Comparison of ENCODE assay signal across 9 mouse cellular contexts in the genomic region with DNA sequence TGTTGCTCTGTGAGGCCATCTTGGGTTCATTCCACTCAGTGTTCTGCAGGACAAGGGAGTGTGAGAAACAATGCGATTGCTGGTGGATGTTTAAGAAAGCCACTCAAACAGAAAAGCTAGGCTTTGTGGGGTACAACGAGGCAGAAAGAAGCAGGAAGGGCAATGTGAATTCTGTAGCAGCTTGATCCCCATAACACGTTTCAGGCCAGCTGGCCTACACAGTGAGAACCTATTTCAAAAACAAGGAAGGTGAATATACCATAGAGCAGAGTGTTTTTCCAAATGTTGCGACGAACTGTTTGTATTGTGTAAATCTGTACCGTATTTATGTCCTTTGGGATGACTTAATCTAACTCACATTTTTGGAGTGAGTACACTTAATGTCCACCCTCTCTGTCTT. TPM values are rescaled to one million over a fixed set of nuclear protein-coding genes. Genes with fewer than 3 reads are reported as not detected.
DNase-seq lines count a peak whose midpoint lies in the region; ATAC-seq and TF ChIP-seq lines count a peak whose summit lies in the region.
"Had no signal": no experiment of that assay in that cellular context is flagged by ENCODE, and none has a peak within 500 bp of the region (broad histone marks: within the 10 kb centered on the region; RNA-seq: fewer than 3 reads in every experiment).

No protein-coding gene starts in this region.

- WGBS in cerebellum, adult 2 months: 45% methylated on average over 6 of the region's 6 CpGs
- 41% methylated on average over 6 of the region's 6 CpGs for WGBS in forebrain, postnatal 0 days
- 81% methylated on average over 6 of the region's 6 CpGs for WGBS in liver, embryonic 16.5 days (ENCODE audit: insufficient replicate concordance)

- peak overlapping the region; percentile 63; the same call in 1 of the 2 replicates for H3K27ac ChIP-seq in cerebellum, adult 2 months (ENCODE audit: insufficient read depth, low read length)
- H3K27ac ChIP-seq in forebrain, postnatal 0 days (ENCODE audit: low read depth, low read length): peak overlapping the region; percentile 100
- no peak overlapping the region for H3K27ac ChIP-seq in liver, embryonic 16.5 days (ENCODE audit: low read length)

- peak overlapping the region; percentile 31 for H3K4me3 ChIP-seq in cerebellum, adult 2 months (replicated peaks; ENCODE audit: insufficient read depth, low read depth, low read length)
- peak overlapping the region; percentile 47 for H3K4me3 ChIP-seq in C2C12 (ENCODE audit: insufficient read depth, poor library complexity, severe bottlenecking)
- peak overlapping the region; percentile 77 for H3K4me3 ChIP-seq in forebrain, postnatal 0 days (ENCODE audit: low read depth, low read length)
- 0 out of 2 replicates have a peak overlapping the region, but pooled peaks have one; percentile 71 for H3K4me3 ChIP-seq in liver, embryonic 16.5 days (ENCODE audit: low read depth, low read length)

- peak overlapping the region; percentile 60 for H3K4me2 ChIP-seq in forebrain, postnatal 0 days (ENCODE audit: low read depth)
- H3K4me2 ChIP-seq in liver, embryonic 16.5 days (ENCODE audit: low read depth, low read length): peak overlapping the region; percentile 84; the same call in 1 of the 2 replicates

- H3K4me1 ChIP-seq in cerebellum, adult 2 months (ENCODE audit: control insufficient read depth, insufficient read depth, low read length): peaks cover 4% of the 10 kb centered on the region
- peaks cover 30% of the 10 kb centered on the region for H3K4me1 ChIP-seq in forebrain, postnatal 0 days (ENCODE audit: insufficient read depth)
- H3K4me1 ChIP-seq in liver, embryonic 16.5 days (ENCODE audit: control insufficient read depth, low read depth, low read length): peaks cover 6% of the 10 kb centered on the region

- no peaks in the 10 kb centered on the region for H3K27me3 ChIP-seq in cerebellum, adult 2 months (ENCODE audit: control insufficient read depth, insufficient read depth, low read length)
- no peaks in the 10 kb centered on the region for H3K27me3 ChIP-seq in C2C12 (ENCODE audit: control insufficient read depth, insufficient read depth, insufficient read length)
- H3K27me3 ChIP-seq in forebrain, postnatal 0 days (ENCODE audit: insufficient read depth, low read length): no peaks in the 10 kb centered on the region
- H3K27me3 ChIP-seq in liver, embryonic 16.5 days (ENCODE audit: control insufficient read depth, insufficient read depth, low read depth, low read length): no peaks in the 10 kb centered on the region

- H3K9me3 ChIP-seq in forebrain, postnatal 0 days (ENCODE audit: low read length): no peaks in the 10 kb centered on the region
- H3K9me3 ChIP-seq in liver, embryonic 16.5 days (replicated peaks; ENCODE audit: control insufficient read depth, low read length): no peaks in the 10 kb centered on the region

- no peak for ATAC-seq in forebrain, postnatal 0 days
- ATAC-seq in liver, embryonic 16.5 days (ENCODE audit: low read depth): no peak
- no peak for ATAC-seq in erythroid progenitor cell, adult 5-6 weeks (replicated peaks; ENCODE audit: low FRiP score, poor library complexity, severe bottlenecking)

- no peak overlapping the region for H3ac ChIP-seq in C2C12 (ENCODE audit: control insufficient read depth, insufficient read length, low read depth)

- H3K79me3 ChIP-seq in C2C12 (ENCODE audit: low read depth): peaks cover 31% of the 10 kb centered on the region

- no peaks in the 10 kb centered on the region for H3K36me3 ChIP-seq in C2C12 (ENCODE audit: control insufficient read depth, insufficient read depth)
- H3K36me3 ChIP-seq in forebrain, postnatal 0 days (ENCODE audit: insufficient read depth): no peaks in the 10 kb centered on the region
- H3K36me3 ChIP-seq in liver, embryonic 16.5 days (ENCODE audit: control insufficient read depth, insufficient read depth): no peaks in the 10 kb centered on the region

- H3K9ac ChIP-seq in forebrain, postnatal 0 days: peak overlapping the region; percentile 93
- H3K9ac ChIP-seq in liver, embryonic 16.5 days (ENCODE audit: low read depth, low read length): no peak overlapping the region

- no peak for DNase-seq in cerebellum, adult 2 months
- no peak for DNase-seq in cerebellum, postnatal 10 days
- DNase-seq in forebrain, postnatal 0 days: peak; percentile 43
- DNase-seq in cerebellum, postnatal 14 days: no peak
- no peak for DNase-seq in thymus, postnatal 4 days
- DNase-seq: lung, postnatal 10 days had no signal

- TF ChIP-seq POLR2A in cerebellum, adult 2 months (IDR thresholded peaks at IDR 0.05; ENCODE audit: borderline replicate concordance, insufficient read depth, low read length): no peak

- H3K79me2 ChIP-seq in C2C12 (ENCODE audit: control insufficient read depth, insufficient read depth): peaks cover 49% of the 10 kb centered on the region

- no peak for TF ChIP-seq CTCF in cerebellum, adult 2 months (IDR thresholded peaks at IDR 0.05; ENCODE audit: borderline replicate concordance, insufficient read depth, low read depth, low read length)
- no peak for TF ChIP-seq CTCF in C2C12 (IDR thresholded peaks at IDR 0.05; ENCODE audit: control insufficient read depth, insufficient read depth, insufficient read length)
- TF ChIP-seq CTCF in forebrain, postnatal 0 days (IDR thresholded peaks at IDR 0.05; ENCODE audit: low read depth): no peak

TF ChIP-seq in C2C12, 6 proteins besides CTCF, POLR2A, EP300 and RAD21:
- TF ChIP-seq FOSL1 (IDR thresholded peaks at IDR 0.05; ENCODE audit: insufficient read depth, low read length, poor library complexity, severe bottlenecking) (no peak), USF1 (IDR thresholded peaks at IDR 0.05; ENCODE audit: low read depth) (no peak), MYOG (IDR thresholded peaks at IDR 0.05; ENCODE audit: control insufficient read depth, extremely low read depth, insufficient read length) (no peak), MAX (IDR thresholded peaks at IDR 0.05) (no peak), CEBPB (IDR thresholded peaks at IDR 0.05; ENCODE audit: low read depth) (no peak), MYOD1 (IDR thresholded peaks at IDR 0.05; ENCODE audit: control insufficient read depth, insufficient read length, low read depth) (no peak)

RNA-seq across cellular contexts. Expression of gene Zfp60, which starts 1.3 kb away (rescaled TPM):
- 15.8 and 16.3 TPM in 2 replicates for polyA plus RNA-seq in cerebellum, adult 2 months (2012; rRNA removed)
- 1.3 TPM for polyA plus RNA-seq in C2C12 (2012; fragmentation: generic; extraction: Trizol)
- 41.3 and 46.0 TPM in 2 replicates for total RNA-seq in forebrain, postnatal 0 days (2014; rRNA removed)
- polyA plus RNA-seq in forebrain, postnatal 0 days (2015; fragmentation: Nextera tagmentation; extraction: Ambion mirVana): 24.3 and 44.3 TPM in 2 replicates
- polyA plus RNA-seq in liver, embryonic 16.5 days (2015; fragmentation: Nextera tagmentation; extraction: Ambion mirVana): 4.1 and 4.3 TPM in 2 replicates
- total RNA-seq in erythroid progenitor cell, adult 5-6 weeks (2015; ENCODE audit: low replicate concordance): 0.36 and 6.3 TPM in 2 replicates
- total RNA-seq in erythroid progenitor cell, adult 5-6 weeks (2017; ENCODE audit: low replicate concordance): 0.39 and 2.8 TPM in 2 replicates

RNA-seq across cellular contexts. Expression of gene Zfp607b, which starts 43.4 kb away (rescaled TPM):
- polyA plus RNA-seq in cerebellum, adult 2 months (2012; rRNA removed): 4.3 and 4.6 TPM in 2 replicates
- 0.75 TPM for polyA plus RNA-seq in C2C12 (2012; fragmentation: generic; extraction: Trizol)
- total RNA-seq in forebrain, postnatal 0 days (2014; rRNA removed): 8.5 and 10.6 TPM in 2 replicates
- polyA plus RNA-seq in forebrain, postnatal 0 days (2015; fragmentation: Nextera tagmentation; extraction: Ambion mirVana): 5.7 and 6.5 TPM in 2 replicates
- polyA plus RNA-seq in liver, embryonic 16.5 days (2015; fragmentation: Nextera tagmentation; extraction: Ambion mirVana): 0.58 and 0.68 TPM in 2 replicates
- not detected in 2 replicates for total RNA-seq in erythroid progenitor cell, adult 5-6 weeks (2015; ENCODE audit: low replicate concordance)
- 1.7 TPM in 1 of 2 replicates, not detected in the other for total RNA-seq in erythroid progenitor cell, adult 5-6 weeks (2017; ENCODE audit: low replicate concordance)

RNA-seq across cellular contexts. Expression of gene Map3k10, which starts 58.1 kb away (rescaled TPM):
- 96.7 and 99.4 TPM in 2 replicates for polyA plus RNA-seq in cerebellum, adult 2 months (2012; rRNA removed)
- polyA plus RNA-seq in C2C12 (2012; fragmentation: generic; extraction: Trizol): 31.4 TPM
- total RNA-seq in forebrain, postnatal 0 days (2014; rRNA removed): 117 and 126 TPM in 2 replicates
- 20.8 and 22.5 TPM in 2 replicates for polyA plus RNA-seq in forebrain, postnatal 0 days (2015; fragmentation: Nextera tagmentation; extraction: Ambion mirVana)
- 1.1 and 1.4 TPM in 2 replicates for polyA plus RNA-seq in liver, embryonic 16.5 days (2015; fragmentation: Nextera tagmentation; extraction: Ambion mirVana)
- 0.72 and 6.7 TPM in 2 replicates for total RNA-seq in erythroid progenitor cell, adult 5-6 weeks (2015; ENCODE audit: low replicate concordance)
- 0.13 TPM in 1 of 2 replicates, not detected in the other for total RNA-seq in erythroid progenitor cell, adult 5-6 weeks (2017; ENCODE audit: low replicate concordance)
